Mouse (Mus musculus): ENCODE data around the gene Zdhhc18.
"Not testable (repeated sequence)": the region's sequence is repeated elsewhere in the genome, so short reads cannot be mapped to it uniquely, and the experiment has no call there.

Zdhhc18 gene

DNA sequence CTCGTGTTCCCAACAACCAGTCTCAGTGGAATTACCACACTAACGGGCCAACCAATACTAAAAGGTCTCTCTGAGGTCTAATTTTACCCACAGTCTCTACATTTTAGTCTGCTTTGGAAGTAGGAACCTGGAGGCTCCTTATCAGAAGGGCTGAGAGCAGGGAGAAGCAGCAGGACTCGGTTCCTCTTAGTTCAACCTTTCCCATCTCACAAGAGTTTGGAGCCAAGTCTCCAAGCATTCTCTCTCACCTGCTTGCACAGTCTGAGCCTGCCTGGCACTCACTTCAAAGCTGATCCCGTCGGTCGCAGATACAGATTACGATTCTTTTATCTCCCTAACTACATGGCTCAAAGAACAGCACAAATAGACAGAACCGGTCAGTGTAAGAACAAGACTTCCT is 13.0 kb upstream of the Zdhhc18 start:
- no peak for DNase-seq (ENCODE audit: low spot score in 2 of 2)

DNA sequence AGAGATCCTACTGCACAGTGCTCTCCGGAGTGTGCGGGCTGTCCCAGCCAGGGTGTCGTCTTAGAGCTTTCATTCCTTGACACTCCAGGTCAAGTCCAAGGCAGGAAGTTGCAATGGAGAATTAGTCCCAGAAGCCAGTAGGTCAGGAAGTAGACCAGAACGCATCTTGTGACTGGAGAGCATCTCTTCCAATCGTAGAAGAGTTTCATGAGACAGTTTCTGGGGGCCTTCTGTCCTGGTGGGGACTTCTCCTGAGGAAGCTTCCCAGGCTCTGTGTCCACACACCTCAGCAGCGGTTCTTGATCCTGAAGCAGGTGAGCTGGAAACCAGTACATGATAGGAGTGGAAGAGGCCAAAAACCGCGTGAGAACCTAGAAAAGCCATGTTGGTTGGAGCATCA is 12.5 kb upstream of the Zdhhc18 start:
- DNase-seq (ENCODE audit: low spot score in 2 of 2): no peak

DNA sequence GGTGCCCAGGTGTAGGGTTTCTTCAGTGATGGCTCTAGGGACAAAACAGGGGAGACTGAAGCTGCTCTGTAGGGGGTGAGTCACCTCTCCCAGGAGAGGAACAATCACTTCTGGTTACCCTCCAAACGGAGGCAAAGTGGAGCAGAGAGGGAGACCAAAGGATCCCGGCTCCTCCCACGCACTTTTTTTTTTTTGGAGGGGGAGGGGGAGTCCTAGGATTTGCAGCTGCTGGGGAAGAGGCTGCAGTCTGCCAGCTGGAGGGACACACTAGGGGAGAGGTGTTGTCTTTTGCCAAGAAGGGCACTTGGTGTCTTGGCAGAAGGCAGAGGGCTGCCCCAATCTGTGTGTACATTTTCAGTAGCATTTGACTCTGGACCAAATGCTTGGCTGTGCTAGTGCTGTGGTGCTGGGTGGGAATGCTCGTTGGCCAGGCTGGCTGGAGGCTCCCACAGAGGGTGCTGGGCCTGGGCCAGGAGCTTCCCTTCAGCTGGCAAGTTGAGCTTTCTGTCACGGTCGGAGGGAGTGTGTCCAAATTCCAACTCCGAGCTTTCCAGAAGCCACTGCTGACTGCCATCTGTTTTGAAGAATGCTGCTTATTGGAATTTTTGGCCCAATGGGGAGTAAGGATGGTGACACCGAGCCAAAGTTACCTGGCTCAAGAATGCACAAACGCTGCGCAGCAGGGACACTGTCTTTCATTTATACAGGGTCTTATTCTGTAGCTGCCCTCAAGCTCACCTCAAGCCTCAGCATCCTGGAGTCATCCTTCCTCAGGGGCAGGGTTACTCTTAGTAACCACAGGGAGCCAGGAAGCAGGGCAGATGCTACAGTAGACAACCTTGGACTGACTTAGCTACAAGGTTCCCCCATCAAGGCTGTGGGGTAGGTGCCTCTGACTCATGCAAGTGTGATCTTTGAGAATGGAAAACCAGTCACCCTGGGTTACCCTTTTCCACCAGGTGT is 10.5 kb upstream of the Zdhhc18 start:
- DNase-seq (ENCODE audit: low spot score in 2 of 2): no peak

DNA sequence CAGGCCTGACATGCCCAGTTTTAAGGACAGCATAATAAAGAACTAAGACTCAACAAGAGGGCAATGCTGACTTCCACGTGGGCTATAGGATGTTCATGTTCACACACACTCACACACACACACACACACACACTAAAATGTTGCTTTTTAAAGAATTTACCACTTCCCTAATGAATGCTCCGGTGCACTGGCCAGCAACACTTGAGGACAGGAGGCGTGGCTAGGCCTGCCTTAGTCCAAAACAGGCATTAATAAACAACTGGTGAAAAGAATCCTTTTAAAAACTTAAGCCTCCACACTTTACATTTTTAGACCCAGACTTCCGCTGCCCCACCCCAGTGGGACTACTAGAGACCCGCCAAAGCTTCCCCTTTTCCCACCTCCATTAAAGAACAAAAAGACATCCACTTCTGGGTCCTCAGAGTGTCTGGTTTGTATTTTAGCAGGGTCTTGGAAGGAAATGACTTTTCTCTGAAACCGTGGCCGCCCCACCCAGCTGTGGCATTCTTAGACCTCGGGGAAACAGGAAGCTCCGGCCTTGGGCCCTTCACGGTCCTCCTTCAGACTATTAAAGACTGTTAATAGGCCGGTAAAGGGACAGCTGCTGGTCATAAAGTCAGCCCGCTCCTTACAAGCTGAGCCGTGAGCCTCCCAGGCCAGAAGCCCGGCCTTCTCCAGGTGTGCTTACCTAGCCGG is 9.7 kb upstream of the Zdhhc18 start:
- peak; percentile 45 to 56 for DNase-seq (ENCODE audit: low spot score in 2 of 2)

DNA sequence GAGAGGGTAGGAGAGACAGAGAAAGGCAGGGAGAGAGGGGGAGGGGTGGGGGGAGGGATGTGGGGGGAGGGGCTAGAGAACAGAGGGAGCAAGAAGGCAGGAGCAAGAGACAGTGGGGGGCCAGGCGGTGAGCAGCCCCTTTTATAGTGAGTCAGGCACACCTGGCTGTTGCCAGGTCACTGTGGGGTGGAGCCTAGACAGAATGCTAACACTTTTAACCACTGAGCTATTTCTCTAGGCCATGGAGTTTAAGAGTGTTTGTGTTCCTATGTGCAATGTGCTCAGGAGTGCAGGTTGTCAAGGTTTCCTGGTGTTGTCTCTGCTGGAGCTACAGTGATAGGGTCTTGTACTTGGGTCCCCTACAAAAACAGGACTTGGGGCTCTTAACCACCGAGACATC is 8.8 kb upstream of the Zdhhc18 start:
- no peak for DNase-seq (ENCODE audit: low spot score in 2 of 2)

DNA sequence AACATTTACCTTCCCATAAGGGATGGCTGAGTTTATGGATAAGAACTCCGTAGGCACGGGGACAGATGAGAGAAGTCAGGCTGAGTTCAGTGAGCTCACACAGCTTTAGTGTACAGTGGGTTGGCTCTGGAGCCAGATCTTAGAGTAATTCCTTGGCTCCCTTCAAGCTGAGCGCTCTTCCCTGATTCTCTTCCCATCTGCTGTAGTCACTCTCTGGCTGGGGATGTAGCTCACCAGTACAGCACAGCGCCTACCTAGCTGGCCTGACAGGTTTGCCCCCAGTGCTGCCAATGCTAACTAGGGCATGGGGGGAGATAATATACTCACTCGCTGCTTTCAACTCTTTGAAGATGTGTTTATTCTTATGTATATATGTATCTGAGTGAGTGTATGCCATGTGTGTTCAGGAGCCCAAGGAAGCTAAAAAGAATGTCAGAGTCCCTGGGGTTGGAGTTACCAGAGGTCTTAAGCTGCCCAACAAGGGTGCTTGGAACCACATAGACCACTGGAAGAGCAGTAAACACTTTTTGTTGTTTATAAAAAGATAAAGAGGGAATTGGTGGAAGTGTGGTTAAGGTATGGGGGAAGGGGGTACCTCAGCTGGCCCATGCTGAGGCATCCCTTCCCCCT is 8.0 kb upstream of the Zdhhc18 start:
- no peak for DNase-seq (ENCODE audit: low spot score in 2 of 2)

DNA sequence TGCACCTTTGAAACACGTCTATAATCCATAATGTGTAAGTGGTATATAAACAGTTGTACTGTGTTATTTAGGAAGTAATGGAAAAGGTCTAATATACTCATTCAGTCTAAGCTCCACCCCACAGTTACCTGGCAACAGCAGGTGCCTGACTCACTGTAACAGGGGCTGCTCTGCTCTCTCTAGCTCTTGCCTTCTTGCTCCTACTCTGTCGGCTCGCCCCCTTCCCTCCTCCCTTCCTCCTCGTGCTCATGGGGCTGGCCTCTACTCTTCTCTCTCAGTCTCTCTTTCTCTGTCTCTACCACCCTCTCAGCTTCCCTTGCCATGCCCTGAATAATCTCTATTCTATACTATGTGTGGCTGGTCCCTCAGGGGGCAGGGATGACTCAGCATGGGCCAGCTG is 7.0 kb upstream of the Zdhhc18 start:
- no peak for DNase-seq (ENCODE audit: low spot score in 2 of 2)

DNA sequence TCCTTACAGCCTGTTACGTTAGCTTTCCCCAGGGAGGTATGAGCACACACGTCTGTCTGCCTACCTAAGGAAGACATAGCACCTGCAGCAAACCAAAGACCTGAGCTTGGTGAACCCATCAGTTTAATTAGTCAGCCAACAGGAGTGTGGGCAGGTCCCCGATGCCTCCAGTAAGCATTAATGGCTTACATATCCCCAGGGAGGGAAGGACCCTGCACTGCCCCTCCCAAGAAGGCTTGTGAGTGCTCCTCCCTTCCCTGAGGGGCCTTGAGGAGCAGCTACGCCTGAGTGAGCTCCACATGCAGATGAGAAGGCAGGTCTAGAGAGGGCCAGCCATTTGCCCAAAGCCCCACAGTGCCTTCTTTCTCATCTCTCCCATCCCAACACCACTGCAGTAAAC is 6.3 kb upstream of the Zdhhc18 start:
- DNase-seq (ENCODE audit: low spot score in 2 of 2): no peak

DNA sequence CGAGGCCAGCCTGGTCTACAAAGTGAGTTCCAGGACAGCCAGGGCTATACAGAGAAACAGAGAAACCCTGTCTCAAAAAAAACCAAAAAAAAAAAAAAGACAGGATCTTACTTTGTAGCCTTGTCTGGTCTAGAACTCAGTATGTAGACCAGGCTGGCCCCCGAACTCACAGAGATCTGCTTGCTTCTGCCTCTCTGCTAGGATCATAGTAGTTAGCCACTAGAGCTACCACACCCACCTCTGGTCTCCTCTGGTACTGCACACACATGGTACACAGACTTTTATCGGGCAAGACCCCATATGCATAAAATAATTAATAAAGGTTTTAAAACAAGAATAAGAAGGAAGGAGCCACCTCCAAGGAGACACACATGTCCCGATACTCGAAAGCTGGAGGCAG is 4.1 kb upstream of the Zdhhc18 start:
- DNase-seq (ENCODE audit: low spot score in 2 of 2): not testable (repeated sequence)

DNA sequence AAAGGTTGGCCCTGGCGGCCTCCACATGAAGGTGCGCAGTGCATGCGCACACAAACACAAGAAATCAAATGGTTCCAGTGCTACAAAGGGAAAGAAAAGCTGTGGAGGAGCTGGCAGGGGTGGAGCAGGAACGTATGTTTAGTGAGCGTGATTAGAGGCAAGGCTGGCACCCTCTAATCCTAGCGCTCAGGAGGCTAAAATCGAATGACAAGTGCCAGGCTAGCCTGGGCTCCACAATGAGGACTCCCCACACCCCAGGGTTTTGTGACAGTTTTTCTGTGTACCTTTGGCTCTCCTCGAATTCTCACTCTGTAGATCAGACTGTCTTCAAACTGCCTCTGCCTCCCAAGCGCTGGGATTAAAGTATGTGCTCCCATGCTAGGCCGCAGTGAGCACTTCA is 2.8 kb upstream of the Zdhhc18 start:
- DNase-seq (ENCODE audit: low spot score in 2 of 2): no peak

DNA sequence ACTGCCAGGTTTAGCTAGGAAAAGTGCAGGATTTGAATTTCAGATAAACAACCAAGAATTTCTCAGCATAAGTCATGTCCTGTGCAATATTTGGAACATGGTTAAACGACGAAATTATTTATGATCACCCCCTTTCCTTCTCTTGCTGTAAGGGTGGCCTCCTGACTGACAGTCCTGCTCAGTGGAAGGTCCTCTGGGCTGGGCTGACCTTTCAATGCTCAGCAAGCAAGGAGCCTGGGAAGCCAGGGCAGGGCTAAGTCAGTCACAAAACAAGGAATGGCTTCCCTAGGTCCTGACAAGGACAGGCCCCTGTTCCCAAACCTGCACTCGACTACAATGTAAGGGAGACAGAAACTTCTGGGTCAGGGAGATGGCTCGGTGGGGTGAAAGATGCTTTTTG is 2.0 kb upstream of the Zdhhc18 start:
- no peak for DNase-seq (ENCODE audit: low spot score in 2 of 2)

DNA sequence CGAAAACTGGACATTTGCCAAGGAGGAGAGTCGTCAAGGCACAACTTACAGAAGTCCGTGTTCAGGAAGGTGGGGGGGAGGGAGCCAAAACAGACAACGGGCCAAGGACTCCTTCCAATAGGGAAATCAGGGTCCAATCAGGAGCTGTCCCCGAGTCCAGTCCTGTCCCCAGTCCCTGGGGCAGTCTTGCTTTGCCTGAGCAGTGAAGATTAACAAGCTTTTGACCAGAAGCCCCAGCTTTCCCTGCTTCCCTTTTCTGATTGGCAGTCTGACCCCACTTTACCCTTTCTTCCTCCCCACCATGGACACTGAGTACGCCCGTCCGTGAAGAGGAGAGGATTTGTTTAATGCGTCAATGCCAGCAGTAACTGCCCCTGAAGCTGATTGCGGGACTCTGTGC is 1.5 kb upstream of the Zdhhc18 start:
- no peak for DNase-seq (ENCODE audit: low spot score in 2 of 2)

DNA sequence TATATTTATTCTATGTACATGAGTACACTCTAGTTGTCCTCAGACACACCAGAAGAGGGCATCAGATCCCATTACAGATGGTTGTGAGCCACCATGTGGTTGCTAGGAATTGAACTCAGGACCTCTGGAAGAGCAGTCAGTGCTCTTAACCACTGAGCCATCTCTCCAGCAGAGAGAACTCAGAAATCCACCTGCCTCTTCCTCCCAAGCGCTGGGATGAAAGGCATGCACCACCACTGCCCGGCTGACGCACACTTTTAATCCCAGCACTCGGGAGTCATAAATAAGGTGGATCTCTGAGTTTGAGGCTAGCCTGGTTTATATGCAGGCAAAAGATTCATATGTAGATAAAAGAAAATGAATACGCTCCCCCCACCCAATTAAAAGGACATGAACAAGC is 490 bp downstream of the Zdhhc18 start:
- not testable (repeated sequence) for DNase-seq (ENCODE audit: low spot score in 2 of 2)

DNA sequence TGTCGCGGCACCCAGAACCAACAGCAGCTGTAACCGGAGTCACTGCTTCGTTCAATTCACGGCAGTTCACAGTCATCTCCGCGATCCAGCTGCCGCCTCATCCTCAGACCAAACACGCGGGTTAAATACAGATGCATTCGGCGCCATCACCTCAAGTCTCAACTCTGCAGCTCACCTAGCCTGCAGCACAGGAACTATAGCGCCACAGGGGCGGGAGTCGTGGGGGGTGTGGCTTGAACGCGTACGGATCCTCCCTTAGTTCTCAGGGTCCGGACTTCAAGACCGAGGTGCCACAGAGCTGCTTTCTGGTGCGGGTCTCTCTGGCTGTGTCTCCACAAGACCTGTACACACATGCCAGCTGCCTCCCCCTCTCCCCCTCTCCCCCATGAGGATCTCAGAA is 4.3 kb downstream of the Zdhhc18 start:
- no peak for DNase-seq (ENCODE audit: low spot score in 2 of 2)

DNA sequence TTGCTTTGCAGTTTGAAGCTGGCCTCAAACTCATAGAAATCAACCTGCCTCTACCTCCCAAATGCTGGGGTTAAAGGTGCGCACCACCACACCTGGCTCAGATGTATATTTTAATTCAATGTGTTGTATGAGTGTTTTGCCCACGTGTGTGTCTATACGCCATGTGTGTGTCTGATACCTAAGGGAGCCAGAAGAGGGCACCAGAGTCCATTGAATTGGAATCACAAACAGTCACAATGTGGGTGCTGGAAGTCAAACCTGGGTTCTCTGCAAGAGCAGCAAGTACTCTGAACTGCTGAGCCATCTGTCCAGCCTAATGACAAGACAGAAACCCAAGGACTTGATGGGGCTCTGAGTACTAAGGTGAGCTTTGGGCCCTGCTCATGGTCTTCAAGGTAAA is 4.8 kb downstream of the Zdhhc18 start:
- DNase-seq (ENCODE audit: low spot score in 2 of 2): no peak

DNA sequence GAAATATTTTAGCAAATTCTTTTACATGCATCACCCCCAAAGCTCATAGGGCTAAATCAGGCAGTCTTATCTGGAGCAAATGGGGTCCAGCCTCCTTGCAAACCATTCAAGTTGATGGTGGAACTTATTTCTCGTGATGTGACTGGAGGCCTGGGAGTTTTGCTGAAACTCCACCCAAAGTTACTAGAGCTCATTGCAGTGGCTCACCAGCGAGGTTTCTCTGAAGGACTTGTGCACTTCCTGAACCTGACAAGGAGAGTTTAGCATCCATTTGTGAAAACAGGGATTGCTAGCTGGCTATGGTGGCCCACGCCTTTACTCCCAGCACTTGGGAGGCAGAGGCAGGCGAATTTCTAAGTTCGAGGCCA is 15.9 kb downstream of the Zdhhc18 start:
- DNase-seq (ENCODE audit: low spot score in 2 of 2): no peak

DNA sequence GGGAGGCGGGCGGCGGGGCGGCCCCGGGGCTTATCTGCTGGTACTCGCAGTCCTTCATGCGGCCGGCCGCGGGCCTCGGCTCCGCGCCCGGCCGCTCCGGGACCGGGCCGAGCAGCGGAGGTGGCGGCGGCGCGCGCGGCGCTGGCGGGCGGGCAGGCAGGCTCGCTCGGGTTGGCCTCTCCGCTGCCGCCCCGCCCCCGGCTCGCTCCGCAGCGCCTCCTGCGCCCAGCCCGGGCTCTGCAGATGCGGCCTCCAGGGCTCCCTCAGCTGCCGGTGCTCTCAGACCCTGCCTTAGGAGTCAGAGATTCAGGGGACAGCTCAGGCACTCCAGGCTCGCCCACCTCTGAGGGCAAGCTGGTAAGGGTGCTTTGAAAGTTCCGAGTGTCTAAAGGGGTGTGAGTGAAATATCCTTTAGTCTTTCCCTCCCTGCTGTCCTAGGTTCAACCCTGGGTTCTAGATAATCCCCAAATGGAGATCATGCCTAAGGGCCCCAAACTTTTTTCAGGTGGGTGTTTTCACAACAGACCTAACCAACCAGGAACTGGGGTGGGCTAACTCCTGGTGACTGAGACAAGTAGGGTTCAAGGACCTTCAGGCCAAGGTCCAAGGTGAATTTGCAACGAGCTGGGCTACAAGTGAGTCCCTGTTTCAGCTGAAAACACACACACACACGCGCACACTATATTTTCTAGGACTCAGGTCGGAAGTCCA is 16.5 kb downstream of the Zdhhc18 start:
- peak; percentile 87 to 91 for DNase-seq (ENCODE audit: low spot score in 2 of 2)

DNA sequence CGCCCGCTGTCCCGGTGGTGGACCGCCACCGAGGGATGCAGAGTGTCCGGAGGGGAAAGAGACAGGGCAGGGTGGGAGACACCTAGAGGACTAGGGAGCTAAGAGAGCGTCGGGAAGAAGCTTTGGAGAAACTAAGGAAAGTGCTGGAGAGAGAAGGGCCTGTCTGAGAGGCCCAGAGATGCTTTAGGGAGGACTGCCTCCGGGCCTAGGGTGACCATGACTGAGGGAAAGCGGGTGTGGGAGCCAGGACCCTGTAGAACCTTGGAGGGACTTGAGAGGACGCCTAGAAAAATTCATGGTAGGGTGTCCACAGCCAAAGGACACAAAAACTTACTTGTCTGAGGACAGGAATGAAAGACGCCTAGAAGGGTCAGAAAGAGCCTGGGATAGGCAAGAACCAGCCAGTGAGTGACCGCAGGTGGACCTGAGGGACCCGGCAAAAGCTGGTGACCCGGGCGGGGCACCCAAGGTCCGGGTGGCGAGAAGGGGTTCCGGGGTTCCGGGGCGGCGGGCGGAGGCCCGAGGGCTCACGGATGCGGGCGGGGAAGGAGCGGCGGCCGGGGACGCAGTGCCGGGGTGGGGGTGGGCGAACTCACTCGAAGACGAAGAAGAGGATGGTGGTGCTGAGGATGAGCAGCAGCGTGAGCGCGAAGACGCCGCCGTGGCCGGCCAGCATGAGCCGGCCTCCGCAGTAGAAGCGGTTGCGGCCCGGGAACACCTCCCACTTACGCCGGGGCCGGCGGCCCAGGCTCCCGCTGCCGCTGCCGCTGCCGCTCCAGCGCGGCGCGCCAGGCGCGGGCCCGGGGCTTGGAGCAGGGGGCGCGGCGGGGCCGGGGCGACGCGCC is 17.2 kb downstream of the Zdhhc18 start:
- peak in 1 of 2 experiments; percentile 26 for DNase-seq (ENCODE audit: low spot score in 2 of 2)

DNA sequence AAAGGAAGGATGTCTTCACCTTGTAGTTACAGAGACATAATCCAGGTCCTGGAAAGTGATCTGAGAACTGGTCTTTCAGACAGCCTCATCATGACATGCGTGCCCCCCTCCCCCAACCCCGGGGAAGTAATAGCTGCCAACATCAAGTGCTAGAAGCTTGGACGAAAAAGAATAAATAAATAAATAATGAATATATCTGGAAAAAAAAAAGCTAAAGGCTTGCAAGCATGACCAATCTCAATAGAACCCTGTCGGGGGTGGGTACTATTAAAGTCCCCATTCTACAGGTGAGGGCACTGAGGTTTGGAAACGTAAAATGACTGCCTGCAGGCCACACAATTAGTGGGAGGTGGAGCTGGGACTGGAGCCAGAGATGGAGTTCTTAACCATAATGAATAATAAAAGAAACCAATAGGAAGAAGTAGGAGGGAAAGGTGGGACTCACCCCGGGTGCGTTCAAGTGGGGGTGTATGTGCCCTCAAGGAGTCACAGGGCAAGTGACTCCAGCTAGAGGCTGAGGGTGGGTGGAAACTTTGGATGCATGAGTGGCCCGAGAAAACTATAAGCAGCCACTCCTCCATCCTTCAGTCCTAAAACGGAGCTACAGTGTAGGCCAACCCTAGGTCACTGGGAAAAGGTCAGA is 18.1 kb downstream of the Zdhhc18 start:
- DNase-seq (ENCODE audit: low spot score in 2 of 2): no peak

DNA sequence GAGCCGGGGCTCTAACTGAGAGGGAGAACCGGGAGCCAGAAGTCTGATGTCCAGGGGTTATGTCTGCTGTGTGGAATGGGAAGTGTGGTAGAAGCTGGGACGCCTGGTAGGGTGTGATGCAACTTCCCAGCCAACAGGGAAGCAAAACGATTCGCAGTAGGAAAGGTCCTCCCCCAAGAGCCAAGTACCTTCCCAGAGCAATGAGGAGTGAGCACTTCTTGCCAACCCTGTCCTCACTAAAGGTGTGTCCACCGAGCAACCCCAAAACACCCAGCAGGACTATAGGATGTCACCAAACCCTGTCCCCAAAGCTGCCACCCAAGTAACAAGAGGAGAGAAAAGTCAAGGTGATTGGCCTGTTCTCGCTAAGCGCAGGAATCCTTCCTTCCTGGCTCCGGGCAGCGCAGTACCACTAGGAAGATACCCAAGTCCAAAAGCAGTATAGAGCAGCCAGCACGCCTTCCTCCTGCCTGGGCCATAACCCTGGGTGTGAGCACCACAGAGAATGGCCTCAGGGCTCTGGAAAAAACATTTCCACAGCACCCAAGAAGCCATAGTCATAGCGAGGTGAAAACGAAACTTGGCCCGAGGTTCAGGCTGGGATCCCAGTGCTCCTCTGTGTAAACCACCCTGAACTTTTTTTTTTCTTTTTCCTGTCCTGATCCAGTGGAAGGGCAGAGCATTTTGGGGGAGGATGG is 18.7 kb downstream of the Zdhhc18 start:
- DNase-seq (ENCODE audit: low spot score in 2 of 2): no peak
